Mouse (Mus musculus): ENCODE results near the gene Olfr1410. TPM values are rescaled to one million over a fixed set of nuclear protein-coding genes. Genes with fewer than 3 reads are reported as not detected.

Gene Olfr1410
- polyA plus RNA-seq, 1 experiment from 2014 or later = not detected

- Histone ChIP-seq H3K4me2 (ENCODE audit: low read depth, low read length) (no peak overlapping the region), H3K4me3 (ENCODE audit: low read depth, low read length) (no peak overlapping the region), H3K9me3 (ENCODE audit: low read length) (no peaks in the 10 kb centered on the region), H3K9ac (replicated peaks) (no peak overlapping the region), H3K27ac (ENCODE audit: low read depth) (no peak overlapping the region), H3K4me1 (ENCODE audit: insufficient read depth) (no peaks in the 10 kb centered on the region), H3K36me3 (replicated peaks; ENCODE audit: insufficient read depth, low read length) (no peaks in the 10 kb centered on the region), H3K27me3 (ENCODE audit: insufficient read depth, low read length) (no peaks in the 10 kb centered on the region)
- 49% methylated on average over 4 of the region's 4 CpGs for WGBS (ENCODE audit: insufficient replicate concordance)
- ATAC-seq (no peak), DNase-seq (no peak)
- no peak for TF ChIP-seq CTCF (IDR thresholded peaks at IDR 0.05; ENCODE audit: low read depth)
- TF ChIP-seq EP300 (IDR thresholded peaks at IDR 0.05; ENCODE audit: low read depth) = no peak
These were observed 7.6 kb downstream of the Olfr1410 start for GRCm38 (mm10) chr1:92613175-92613574.

GRCm38 (mm10) chr1:92614516-92614915, 8.9 kb downstream of the Olfr1410 start:
- Histone ChIP-seq H3K27ac (ENCODE audit: low read depth) (no peak overlapping the region), H3K9me3 (ENCODE audit: low read length) (no peaks in the 10 kb centered on the region), H3K4me3 (ENCODE audit: low read depth, low read length) (no peak overlapping the region), H3K4me2 (ENCODE audit: low read depth, low read length) (no peak overlapping the region), H3K27me3 (ENCODE audit: insufficient read depth, low read length) (no peaks in the 10 kb centered on the region), H3K4me1 (ENCODE audit: insufficient read depth) (no peaks in the 10 kb centered on the region), H3K36me3 (replicated peaks; ENCODE audit: insufficient read depth, low read length) (no peaks in the 10 kb centered on the region), H3K9ac (replicated peaks) (no peak overlapping the region)
- DNase-seq = no peak
- no peak for TF ChIP-seq EP300 (IDR thresholded peaks at IDR 0.05; ENCODE audit: low read depth)
- peak; percentile 54 for TF ChIP-seq CTCF (IDR thresholded peaks at IDR 0.05; ENCODE audit: low read depth)
- ATAC-seq = no peak
- WGBS (ENCODE audit: insufficient replicate concordance) = 2% methylated on average over 1 of the region's 1 CpGs

GRCm38 (mm10) chr1:92616046-92616445, 10.5 kb downstream of the Olfr1410 start:
- WGBS (ENCODE audit: insufficient replicate concordance) = 43% methylated on average over 1 of the region's 1 CpGs
- H3K27me3 ChIP-seq (ENCODE audit: insufficient read depth, low read length) = no peaks in the 10 kb centered on the region

GRCm38 (mm10) chr1:92617488-92617887, 11.9 kb downstream of the Olfr1410 start, which contains the start of gene Olfr12:
Olfr12 (plus strand) TSS chr1:92617788.
- Histone ChIP-seq H3K27ac (ENCODE audit: low read depth) (no peak within 1 kb of the TSS), H3K4me1 (ENCODE audit: insufficient read depth) (no peaks in the 10 kb centered on the region), H3K9ac (replicated peaks) (no peak within 1 kb of the TSS), H3K9me3 (ENCODE audit: low read length) (no peaks in the 10 kb centered on the region), H3K4me3 (ENCODE audit: low read depth, low read length) (no peak within 1 kb of the TSS), H3K36me3 (replicated peaks; ENCODE audit: insufficient read depth, low read length) (no peaks in the 10 kb centered on the region), H3K4me2 (ENCODE audit: low read depth, low read length) (no peak within 1 kb of the TSS), H3K27me3 (ENCODE audit: insufficient read depth, low read length) (no peaks in the 10 kb centered on the region)
- DNase-seq = no peak
- no peak for ATAC-seq
- TF ChIP-seq CTCF (IDR thresholded peaks at IDR 0.05; ENCODE audit: low read depth) (no peak), EP300 (IDR thresholded peaks at IDR 0.05; ENCODE audit: low read depth) (no peak)
- 65% methylated on average over 2 of the region's 2 CpGs for WGBS (ENCODE audit: insufficient replicate concordance)

More at GRCm38 (mm10) chr1:92616046-92616445, 10.5 kb downstream of the Olfr1410 start:
- Histone ChIP-seq H3K9ac (replicated peaks) (no peak overlapping the region), H3K4me1 (ENCODE audit: insufficient read depth) (no peaks in the 10 kb centered on the region), H3K36me3 (replicated peaks; ENCODE audit: insufficient read depth, low read length) (no peaks in the 10 kb centered on the region), H3K4me3 (ENCODE audit: low read depth, low read length) (no peak overlapping the region), H3K27ac (ENCODE audit: low read depth) (no peak overlapping the region), H3K9me3 (ENCODE audit: low read length) (no peaks in the 10 kb centered on the region), H3K4me2 (ENCODE audit: low read depth, low read length) (no peak overlapping the region)
- DNase-seq = no peak
- ATAC-seq = no peak
- no peak for TF ChIP-seq EP300 (IDR thresholded peaks at IDR 0.05; ENCODE audit: low read depth)
- TF ChIP-seq CTCF (IDR thresholded peaks at IDR 0.05; ENCODE audit: low read depth) = no peak

- H3K9ac ChIP-seq (replicated peaks) = no peak overlapping the region
- WGBS (ENCODE audit: insufficient replicate concordance) = 48% methylated on average over 4 of the region's 4 CpGs
- H3K9me3 ChIP-seq (ENCODE audit: low read length) = no peaks in the 10 kb centered on the region
- TF ChIP-seq CTCF (IDR thresholded peaks at IDR 0.05; ENCODE audit: low read depth) (no peak), EP300 (IDR thresholded peaks at IDR 0.05; ENCODE audit: low read depth) (no peak)
- no peak overlapping the region for H3K4me3 ChIP-seq (ENCODE audit: low read depth, low read length)
- no peak overlapping the region for H3K4me2 ChIP-seq (ENCODE audit: low read depth, low read length)
- no peaks in the 10 kb centered on the region for H3K36me3 ChIP-seq (replicated peaks; ENCODE audit: insufficient read depth, low read length)
- DNase-seq (no peak), ATAC-seq (no peak)
- no peaks in the 10 kb centered on the region for H3K4me1 ChIP-seq (ENCODE audit: insufficient read depth)
- no peaks in the 10 kb centered on the region for H3K27me3 ChIP-seq (ENCODE audit: insufficient read depth, low read length)
- no peak overlapping the region for H3K27ac ChIP-seq (ENCODE audit: low read depth)
These were observed 12.8 kb downstream of the Olfr1410 start for GRCm38 (mm10) chr1:92618360-92618759.

- Histone ChIP-seq H3K9ac (replicated peaks) (no peak overlapping the region), H3K4me3 (ENCODE audit: low read depth, low read length) (no peak overlapping the region), H3K27ac (ENCODE audit: low read depth) (no peak overlapping the region), H3K4me2 (ENCODE audit: low read depth, low read length) (no peak overlapping the region), H3K9me3 (ENCODE audit: low read length) (no peaks in the 10 kb centered on the region), H3K36me3 (replicated peaks; ENCODE audit: insufficient read depth, low read length) (no peaks in the 10 kb centered on the region), H3K4me1 (ENCODE audit: insufficient read depth) (no peaks in the 10 kb centered on the region), H3K27me3 (ENCODE audit: insufficient read depth, low read length) (0 out of 2 replicates have a peak, but pooled peaks cover 3% of the 10 kb centered on the region)
- WGBS (ENCODE audit: insufficient replicate concordance) = 43% methylated on average over 4 of the region's 4 CpGs
- no peak for ATAC-seq
- TF ChIP-seq EP300 (IDR thresholded peaks at IDR 0.05; ENCODE audit: low read depth) (no peak), CTCF (IDR thresholded peaks at IDR 0.05; ENCODE audit: low read depth) (no peak)
- no peak for DNase-seq
These were observed 22.6 kb downstream of the Olfr1410 start for GRCm38 (mm10) chr1:92628227-92628626.

GRCm38 (mm10) chr1:92632196-92632595, 26.6 kb downstream of the Olfr1410 start:
- peaks cover 9% of the 10 kb centered on the region; the same call in 1 of the 2 replicates for H3K36me3 ChIP-seq (replicated peaks; ENCODE audit: insufficient read depth, low read length)
- DNase-seq (peak; percentile 6), ATAC-seq (no peak)
- no peaks in the 10 kb centered on the region for H3K9me3 ChIP-seq (ENCODE audit: low read length)
- no peak overlapping the region for H3K4me2 ChIP-seq (ENCODE audit: low read depth, low read length)
- no peak overlapping the region for H3K9ac ChIP-seq (replicated peaks)
- H3K4me3 ChIP-seq (ENCODE audit: low read depth, low read length) = no peak overlapping the region
- no peaks in the 10 kb centered on the region for H3K27me3 ChIP-seq (ENCODE audit: insufficient read depth, low read length)
- WGBS (ENCODE audit: insufficient replicate concordance) = 73% methylated on average over 5 of the region's 5 CpGs
- TF ChIP-seq EP300 (IDR thresholded peaks at IDR 0.05; ENCODE audit: low read depth) (no peak), CTCF (IDR thresholded peaks at IDR 0.05; ENCODE audit: low read depth) (no peak)
- H3K27ac ChIP-seq (ENCODE audit: low read depth) = no peak overlapping the region
- H3K4me1 ChIP-seq (ENCODE audit: insufficient read depth) = no peaks in the 10 kb centered on the region
